Mouse (Mus musculus): ENCODE measurements around the gene Ccdc65.

DNA sequence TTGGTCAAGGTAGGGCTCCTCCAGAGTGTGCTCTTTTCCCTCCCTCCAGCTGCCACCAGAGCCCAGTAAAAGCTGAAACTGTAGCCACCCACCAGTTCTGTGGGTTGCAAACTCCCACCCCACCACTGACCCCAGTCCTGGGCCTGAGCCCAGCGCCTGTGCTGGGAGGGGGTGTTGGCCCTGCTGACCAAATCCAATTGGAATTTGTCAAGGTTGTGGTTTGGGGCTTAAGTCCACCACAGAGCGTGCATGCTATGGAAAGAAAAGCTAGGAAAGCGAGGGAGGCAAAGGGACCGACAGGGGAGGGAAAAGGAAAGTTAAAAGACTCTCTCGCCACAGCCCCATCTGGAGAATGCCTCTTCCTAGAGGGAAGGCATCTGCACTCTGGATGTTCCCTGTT is 60.3 kb downstream of the Ccdc65 start:
- no peak for TF ChIP-seq CTCF (IDR thresholded peaks at IDR 0.05; ENCODE audit: low read depth)
- TF ChIP-seq EP300 (IDR thresholded peaks at IDR 0.05; ENCODE audit: low read depth): no peak

All from liver, postnatal 0 days (tissue).